Mouse (Mus musculus) heart, postnatal 0 days (tissue): ENCODE results near the gene Nol4l.

Experiments
- CTCF ChIP-seq: IDR thresholded peaks from 2 replicates; pipeline ENCODE4 v1.5.1; 2016; ENCODE audit warnings: antibody characterized with exemption, control low read depth, low read depth
- EP300 ChIP-seq: IDR thresholded peaks from 2 replicates; pipeline ENCODE4 v1.6.1; 2016; ENCODE audit warnings: antibody characterized with exemption, low read depth

DNA sequence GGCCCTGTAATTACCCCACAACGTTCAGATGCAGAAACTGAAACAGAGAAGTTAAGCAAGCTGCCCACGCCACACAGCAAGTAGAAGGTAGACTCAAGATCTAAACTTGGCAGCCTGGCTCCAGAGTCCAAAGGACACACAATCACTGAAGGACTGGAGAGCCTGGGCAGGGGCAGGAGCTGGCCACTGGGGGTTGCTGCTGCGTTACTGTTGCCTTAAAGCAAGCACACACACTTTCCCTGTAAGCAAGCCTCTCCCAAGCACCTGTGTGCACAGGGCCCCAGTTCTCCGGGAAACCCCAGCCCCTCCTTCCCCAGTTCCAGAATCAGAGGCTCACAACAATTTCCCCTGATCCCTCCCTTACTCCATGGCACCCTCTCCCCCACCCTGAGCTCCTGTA, 12.8 kb downstream of the Nol4l start:
- peak; percentile 57 for TF ChIP-seq CTCF
- no peak for TF ChIP-seq EP300
